Mouse (Mus musculus): ENCODE results near the gene Mettl7a1. TPM values are rescaled to one million over a fixed set of nuclear protein-coding genes. Genes with fewer than 3 reads are reported as not detected.
A peak's percentile ranks its signal among the peaks of the same experiment; 100 is the strongest.
"Not testable (repeated sequence)": the region's sequence is repeated elsewhere in the genome, so short reads cannot be mapped to it uniquely, and the experiment has no call there.

Gene Mettl7a1
- total and polyA plus RNA-seq, 2 experiments = 201 to 366 TPM

DNA sequence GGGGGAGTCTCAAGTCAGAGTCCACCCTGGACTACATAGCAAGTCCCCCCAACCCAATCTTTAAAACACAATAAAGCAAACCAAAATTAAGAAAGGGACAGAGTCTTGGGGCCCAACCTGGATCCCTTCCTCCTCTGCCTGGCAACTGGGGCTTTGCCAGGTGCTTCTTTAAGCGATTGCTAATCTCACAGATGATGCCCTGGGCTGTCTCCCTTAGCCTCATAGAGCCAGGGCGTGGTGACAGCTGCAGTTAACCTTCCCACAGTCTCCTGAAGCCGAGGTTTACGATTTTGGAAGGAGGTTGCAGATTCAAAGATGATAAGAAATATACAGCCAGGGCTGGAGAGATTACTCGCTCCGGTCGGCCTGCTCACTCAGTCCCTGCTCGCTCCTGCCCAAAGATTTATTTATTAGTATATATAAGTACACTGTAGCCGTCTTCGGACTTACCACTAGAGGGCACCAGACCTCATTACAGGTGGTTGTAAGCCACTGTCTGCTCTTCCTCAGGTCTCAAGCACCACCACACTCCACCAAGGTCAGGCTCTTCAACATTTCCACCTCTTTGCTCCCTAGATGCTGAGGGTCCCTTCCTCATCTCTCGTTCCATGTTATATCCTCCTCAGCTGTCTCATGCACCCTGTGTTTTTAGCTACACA lies 3.6 kb downstream of the Mettl7a1 start:
- H3K4me3 ChIP-seq (ENCODE audit: insufficient read depth, low read depth, low read length) = peak overlapping the region; percentile 32; the same call in 1 of the 2 replicates
- 0 out of 2 replicates have a peak, but pooled peaks have one; percentile 15 for TF ChIP-seq CTCF (IDR thresholded peaks at IDR 0.05; ENCODE audit: low read depth, low read length)
- H3K9ac ChIP-seq (ENCODE audit: low read depth, low read length) = peak overlapping the region; percentile 63
- WGBS = 11% methylated on average over 11 of the region's 11 CpGs
- H3K79me2 ChIP-seq (ENCODE audit: control insufficient read depth, insufficient read depth, low read length) = peaks cover 12% of the 10 kb centered on the region; the same call in 1 of the 2 replicates
- peaks cover 17% of the 10 kb centered on the region; the same call in 1 of the 2 replicates for H3K36me3 ChIP-seq (ENCODE audit: control insufficient read depth, insufficient read depth, low read length)
- not testable (repeated sequence) for H3K27me3 ChIP-seq (ENCODE audit: control insufficient read depth, insufficient read depth, low read length)
- peak; percentile 80 for DNase-seq (ENCODE audit: extremely low read depth, low read depth, low spot score)
- H3K4me1 ChIP-seq (ENCODE audit: control insufficient read depth, insufficient read depth, low read length) = peaks cover 18% of the 10 kb centered on the region
- H3K27ac ChIP-seq (replicated peaks; ENCODE audit: insufficient read depth, low read depth, low read length) = peak overlapping the region; percentile 57; the same call in 1 of the 2 replicates

DNA sequence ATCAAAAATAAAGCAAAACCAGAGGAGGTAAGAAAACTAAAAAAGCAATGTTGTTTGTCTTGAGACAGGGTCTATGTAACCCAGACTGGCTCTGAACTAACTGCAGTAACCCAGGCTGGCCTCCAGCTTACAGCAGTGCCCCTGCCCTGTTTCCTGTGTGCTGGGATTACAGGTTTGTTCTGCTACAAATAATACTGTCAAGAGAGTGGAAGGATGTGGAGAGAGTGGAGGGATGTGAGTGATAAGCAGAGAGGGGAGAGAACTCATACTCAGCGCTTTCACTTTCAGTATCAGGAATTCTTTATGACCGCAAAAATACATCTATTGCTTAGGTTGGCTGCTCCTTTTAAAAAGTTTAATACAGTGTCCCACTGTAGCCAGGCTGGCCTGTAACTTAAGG lies 8.4 kb downstream of the Mettl7a1 start:
- H3K27ac ChIP-seq (replicated peaks; ENCODE audit: insufficient read depth, low read depth, low read length) = peak overlapping the region; percentile 68
- TF ChIP-seq CTCF (IDR thresholded peaks at IDR 0.05; ENCODE audit: low read depth, low read length) (no peak), POLR2A (IDR thresholded peaks at IDR 0.05; ENCODE audit: extremely low read depth, insufficient read depth, low read length) (no peak)

DNA sequence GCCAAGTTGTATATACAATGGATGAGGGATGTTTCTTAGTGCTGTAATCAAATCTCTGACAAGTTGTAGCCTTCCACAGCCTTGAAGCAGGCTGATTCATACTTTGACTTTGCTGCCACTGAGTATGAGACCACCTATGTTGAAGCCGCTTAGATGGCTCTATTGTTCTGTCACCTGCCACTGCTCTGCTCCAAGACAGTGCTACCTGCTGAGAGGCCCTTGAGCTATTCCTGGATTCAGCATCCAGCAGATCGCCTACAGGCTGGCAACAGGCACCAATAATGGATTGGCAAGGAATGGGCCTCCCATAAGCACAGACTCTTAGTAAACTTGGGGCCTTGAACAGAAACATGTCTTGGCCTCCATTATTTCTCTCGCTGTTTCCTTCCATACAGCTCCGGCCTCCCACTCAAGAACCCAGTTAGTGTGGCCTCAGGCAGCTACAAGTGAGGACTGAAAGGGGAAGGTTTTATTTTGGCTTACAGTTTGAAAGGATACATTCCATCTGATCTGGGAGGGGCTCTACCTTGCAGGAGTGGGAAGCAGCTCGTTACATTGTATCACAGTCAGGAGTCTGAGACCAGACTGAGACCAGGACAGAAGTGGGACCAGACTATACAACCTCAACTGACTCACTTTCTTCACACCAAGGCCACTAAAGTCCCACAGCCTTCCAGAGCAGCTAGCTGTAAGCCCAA lies 10.7 kb downstream of the Mettl7a1 start:
- peaks cover 26% of the 10 kb centered on the region for H3K4me1 ChIP-seq (ENCODE audit: control insufficient read depth, insufficient read depth, low read length)
- 97% methylated on average over 5 of the region's 5 CpGs for WGBS
- H3K27ac ChIP-seq (replicated peaks; ENCODE audit: insufficient read depth, low read depth, low read length) = no peak overlapping the region
- H3K4me3 ChIP-seq (ENCODE audit: insufficient read depth, low read depth, low read length) = no peak overlapping the region
- TF ChIP-seq CTCF (IDR thresholded peaks at IDR 0.05; ENCODE audit: low read depth, low read length) (no peak), POLR2A (IDR thresholded peaks at IDR 0.05; ENCODE audit: extremely low read depth, insufficient read depth, low read length) (no peak)
- no peaks in the 10 kb centered on the region for H3K27me3 ChIP-seq (ENCODE audit: control insufficient read depth, insufficient read depth, low read length)
- H3K36me3 ChIP-seq (ENCODE audit: control insufficient read depth, insufficient read depth, low read length) = peaks cover 28% of the 10 kb centered on the region; the same call in 1 of the 2 replicates
- no peak overlapping the region for H3K9ac ChIP-seq (ENCODE audit: low read depth, low read length)
- no peak for DNase-seq (ENCODE audit: extremely low read depth, low read depth, low spot score)
- H3K79me2 ChIP-seq (ENCODE audit: control insufficient read depth, insufficient read depth, low read length) = peaks cover 3% of the 10 kb centered on the region; the same call in 1 of the 2 replicates

More for the DNA sequence above, 8.4 kb downstream of the Mettl7a1 start:
- Histone ChIP-seq H3K9ac (ENCODE audit: low read depth, low read length) (peak overlapping the region; percentile 28; the same call in 1 of the 2 replicates), H3K36me3 (ENCODE audit: control insufficient read depth, insufficient read depth, low read length) (peaks cover 35% of the 10 kb centered on the region; the same call in 1 of the 2 replicates), H3K27me3 (ENCODE audit: control insufficient read depth, insufficient read depth, low read length) (no peaks in the 10 kb centered on the region), H3K79me2 (ENCODE audit: control insufficient read depth, insufficient read depth, low read length) (peaks cover 12% of the 10 kb centered on the region; the same call in 1 of the 2 replicates), H3K4me1 (ENCODE audit: control insufficient read depth, insufficient read depth, low read length) (peaks cover 17% of the 10 kb centered on the region), H3K4me3 (ENCODE audit: insufficient read depth, low read depth, low read length) (no peak overlapping the region)
- no peak for DNase-seq (ENCODE audit: extremely low read depth, low read depth, low spot score)
- 54% methylated on average over 2 of the region's 2 CpGs for WGBS

DNA sequence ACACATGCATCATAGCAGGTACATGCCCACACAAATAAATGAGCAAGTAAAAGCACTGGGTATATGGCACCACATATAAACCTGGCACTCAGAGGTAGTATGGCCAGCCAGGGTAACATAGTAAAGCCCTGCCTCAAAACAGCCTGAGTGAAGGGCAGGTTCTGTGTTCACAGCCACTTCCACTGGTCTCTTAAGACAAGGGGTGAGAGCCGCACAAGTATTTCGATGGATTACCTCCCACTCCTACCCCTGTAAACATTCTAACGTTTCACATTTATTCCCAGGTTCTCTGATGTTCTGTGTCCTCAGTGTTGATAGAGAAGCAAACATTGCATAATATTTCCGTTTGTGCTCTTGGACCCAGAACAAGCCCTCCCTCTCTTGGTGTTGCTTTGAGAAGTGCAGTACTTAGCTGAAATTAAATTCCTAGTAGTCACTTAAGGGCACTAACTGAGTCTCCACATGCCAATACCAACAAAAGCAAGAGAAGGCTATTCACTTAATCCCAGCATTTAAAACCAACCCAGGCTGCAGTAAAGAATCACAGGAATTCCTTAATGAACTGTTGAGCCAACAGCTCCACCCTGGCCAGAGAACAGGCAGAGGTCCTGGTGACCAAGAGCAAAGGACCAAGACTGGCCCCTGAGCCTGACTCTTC lies 14.2 kb downstream of the Mettl7a1 start:
- H3K27me3 ChIP-seq (ENCODE audit: control insufficient read depth, insufficient read depth, low read length); H3K79me2 ChIP-seq (ENCODE audit: control insufficient read depth, insufficient read depth, low read length); H3K4me3 ChIP-seq (ENCODE audit: insufficient read depth, low read depth, low read length); H3K9ac ChIP-seq (ENCODE audit: low read depth, low read length): not testable (repeated sequence)
- peaks cover 27% of the 10 kb centered on the region for H3K4me1 ChIP-seq (ENCODE audit: control insufficient read depth, insufficient read depth, low read length)
- WGBS = 9% methylated on average over 4 of the region's 4 CpGs
- peaks cover 13% of the 10 kb centered on the region; the same call in 1 of the 2 replicates for H3K36me3 ChIP-seq (ENCODE audit: control insufficient read depth, insufficient read depth, low read length)
- peak overlapping the region; percentile 90 for H3K27ac ChIP-seq (replicated peaks; ENCODE audit: insufficient read depth, low read depth, low read length)
- DNase-seq (ENCODE audit: extremely low read depth, low read depth, low spot score) = peak; percentile 97

DNA sequence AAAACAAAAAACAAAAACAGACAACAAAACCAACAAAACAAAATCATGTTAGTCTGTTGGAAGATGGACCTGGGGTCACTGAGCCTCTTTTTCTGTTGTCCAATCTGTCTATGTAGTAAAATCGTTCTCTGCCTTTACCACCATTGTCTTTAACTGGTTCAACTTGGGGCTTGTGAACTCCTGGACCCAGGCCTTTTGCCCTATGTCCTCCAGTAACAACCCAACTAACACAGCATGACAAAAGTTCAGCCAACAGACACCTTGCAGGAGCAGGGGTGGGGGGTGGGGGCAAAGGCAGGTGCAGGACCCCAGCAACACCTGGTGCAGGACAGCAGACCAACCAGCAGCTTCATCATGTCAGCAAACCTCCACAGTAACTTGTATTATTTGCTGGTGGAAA lies 15.9 kb downstream of the Mettl7a1 start:
- peak; percentile 75 for DNase-seq (ENCODE audit: extremely low read depth, low read depth, low spot score)
- Histone ChIP-seq H3K79me2 (ENCODE audit: control insufficient read depth, insufficient read depth, low read length) (no peaks in the 10 kb centered on the region), H3K36me3 (ENCODE audit: control insufficient read depth, insufficient read depth, low read length) (0 out of 2 replicates have a peak, but pooled peaks cover 1% of the 10 kb centered on the region), H3K4me1 (ENCODE audit: control insufficient read depth, insufficient read depth, low read length) (peaks cover 27% of the 10 kb centered on the region), H3K4me3 (ENCODE audit: insufficient read depth, low read depth, low read length) (no peak overlapping the region), H3K9ac (ENCODE audit: low read depth, low read length) (peak overlapping the region; percentile 25; the same call in 1 of the 2 replicates), H3K27me3 (ENCODE audit: control insufficient read depth, insufficient read depth, low read length) (no peaks in the 10 kb centered on the region), H3K27ac (replicated peaks; ENCODE audit: insufficient read depth, low read depth, low read length) (peak overlapping the region; percentile 90)
- WGBS = 33% methylated on average over 1 of the region's 1 CpGs
- no peak for TF ChIP-seq POLR2A (IDR thresholded peaks at IDR 0.05; ENCODE audit: extremely low read depth, insufficient read depth, low read length)
- no peak for TF ChIP-seq CTCF (IDR thresholded peaks at IDR 0.05; ENCODE audit: low read depth, low read length)
